Mouse (Mus musculus) R1 (cell line): ENCODE data around the gene Ufsp2.
A peak's percentile ranks its signal among the peaks of the same experiment; 100 is the strongest.

ENCODE experiments used
- DNase-seq: peaks from one replicate; pipeline ENCODE4 v3.0.0-alpha.2; 2018; ENCODE audit warnings: low read depth, low spot score

Gene Ufsp2

GRCm38 (mm10) chr8:45975126-45975836 is at the start of gene Ufsp2, which contains the start of gene 1700029J07Rik:
TSS of gene Ufsp2 (plus strand) at chr8:45975528.
TSS of gene 1700029J07Rik (minus strand) at chr8:45975252.
- DNase-seq, result peak; percentile 95

DNA sequence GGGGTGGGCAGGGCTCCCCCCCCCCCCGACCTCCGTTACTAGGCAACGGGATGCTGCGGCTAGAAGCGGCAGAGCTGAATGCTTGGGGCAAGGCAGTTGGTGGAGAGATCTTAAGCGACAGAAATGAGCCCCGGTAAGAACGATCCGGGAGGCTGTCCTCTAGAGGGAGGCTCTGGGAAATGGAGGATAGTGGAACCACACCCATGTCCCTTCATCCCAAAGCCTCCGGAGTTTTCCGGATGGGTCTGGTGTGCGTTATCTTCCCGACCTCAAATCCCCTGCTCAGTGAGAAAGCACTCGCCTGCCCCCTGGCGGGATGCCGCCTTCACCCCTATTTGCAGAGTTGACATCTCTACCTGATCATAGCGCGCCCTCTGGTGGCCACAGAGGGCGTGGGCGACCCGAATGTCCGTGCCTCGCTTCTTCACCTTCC is 40.7 kb upstream of the Ufsp2 start, which contains the start of gene Ccdc110:
TSS of gene Ccdc110 (plus strand) at position 38 of the 433 bp plus-strand sequence.
- peak; percentile 92 for DNase-seq

DNA sequence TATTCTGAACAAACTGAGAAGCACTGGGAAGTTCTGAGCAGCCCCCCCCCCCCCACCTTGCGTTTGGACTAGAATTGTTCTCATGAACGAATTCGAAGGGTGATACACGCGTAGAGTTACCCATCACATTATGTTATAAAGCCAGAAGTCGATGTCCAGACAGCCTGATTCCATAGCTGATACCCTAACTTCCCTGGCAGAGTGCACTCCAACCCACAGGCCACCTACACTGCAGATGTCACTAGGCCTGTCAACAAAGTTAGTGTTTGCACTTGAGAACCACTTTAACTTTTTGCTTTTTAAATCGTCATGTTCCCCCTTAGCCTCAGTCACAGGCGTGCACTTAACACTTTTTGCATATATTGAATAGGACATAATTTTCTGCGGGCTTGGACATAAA is 38.3 kb upstream of the Ufsp2 start:
- DNase-seq, result no peak

DNA sequence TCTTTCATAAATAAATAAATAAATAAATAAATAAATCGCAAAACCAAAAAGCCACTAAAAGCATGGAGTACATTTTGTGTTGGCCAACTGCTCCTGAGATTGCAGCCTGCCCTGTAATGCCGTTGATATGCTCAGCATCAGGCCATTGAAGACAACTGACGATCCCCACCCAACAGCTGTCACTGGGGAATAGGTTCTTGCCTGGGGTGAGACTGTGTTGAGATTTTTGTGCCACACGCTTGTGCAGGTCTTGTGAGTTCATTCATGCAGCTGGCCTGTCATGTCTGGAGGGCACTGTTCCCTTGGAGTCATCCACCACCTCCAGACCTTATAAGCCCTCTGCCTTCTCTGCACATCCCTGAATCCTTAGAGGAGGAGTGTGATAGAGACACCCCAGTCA is 29.0 kb upstream of the Ufsp2 start:
- no peak for DNase-seq

- peak; percentile 39 for DNase-seq
Measured at GRCm38 (mm10) chr8:45950622-45951021, 24.7 kb upstream of the Ufsp2 start.

GRCm38 (mm10) chr8:45970894-45971293 is 4.4 kb upstream of the Ufsp2 start:
- DNase-seq, result peak; percentile 75

- DNase-seq, result no peak
Measured at GRCm38 (mm10) chr8:45973988-45974505, 1.3 kb upstream of the Ufsp2 start.

- DNase-seq, result no peak
Measured at GRCm38 (mm10) chr8:45975837-45976468, 625 bp downstream of the Ufsp2 start.

- no peak for DNase-seq
Measured at GRCm38 (mm10) chr8:45986665-45987064, 11.3 kb downstream of the Ufsp2 start.

GRCm38 (mm10) chr8:45988189-45988588 is 12.9 kb downstream of the Ufsp2 start:
- no peak for DNase-seq

DNA sequence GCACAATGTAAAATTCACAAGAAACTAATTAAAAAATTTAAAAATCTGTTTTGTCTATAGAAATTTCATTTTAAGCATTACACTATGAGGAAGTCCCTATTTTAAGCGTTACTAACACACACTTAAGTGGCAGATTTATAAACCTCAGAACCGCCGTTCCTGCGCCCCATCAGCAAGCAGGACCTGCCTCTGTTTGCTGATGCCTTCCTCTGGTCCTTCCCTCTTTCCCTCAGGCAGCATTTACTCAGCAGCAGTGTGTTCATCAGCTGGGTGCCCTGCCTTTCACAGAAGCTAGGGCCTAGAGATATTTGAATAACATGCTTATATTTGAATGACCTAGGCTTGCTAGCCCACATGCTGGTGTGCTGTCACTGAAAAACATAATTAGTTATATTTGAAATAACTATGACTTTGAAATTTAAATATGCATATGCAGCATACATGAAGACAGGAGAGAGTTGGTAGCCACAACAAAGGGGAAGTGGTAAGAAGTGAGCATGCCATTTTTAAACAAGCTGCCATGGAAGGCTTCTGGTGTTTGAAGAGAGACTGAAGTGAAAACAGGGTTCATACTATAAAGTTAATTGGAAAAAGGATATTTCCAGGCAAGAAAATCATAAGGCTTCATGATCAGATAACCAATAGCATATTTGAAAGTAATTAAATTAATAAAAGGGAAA is 15.4 kb downstream of the Ufsp2 start:
- DNase-seq, result no peak

DNA sequence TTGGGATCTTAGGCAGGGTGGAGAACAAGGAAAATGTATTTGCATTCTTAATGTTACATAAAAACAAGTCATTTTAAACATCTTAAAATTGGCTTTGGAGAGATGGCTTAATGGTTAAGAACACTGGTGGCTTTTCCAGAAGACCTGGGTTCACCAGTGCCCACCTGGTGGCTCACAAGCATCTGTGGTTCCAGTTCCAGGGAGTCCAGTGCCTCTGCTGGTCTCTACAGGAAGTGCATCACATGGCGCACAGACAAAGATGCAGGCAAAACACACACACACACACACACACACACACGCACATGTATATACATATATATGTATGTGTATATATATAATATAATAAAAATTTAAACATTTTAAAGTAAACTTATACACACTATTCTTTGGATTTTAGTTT is 18.8 kb downstream of the Ufsp2 start:
- DNase-seq, result peak; percentile 74

- no peak for DNase-seq
Measured at GRCm38 (mm10) chr8:45995576-45995975, 20.2 kb downstream of the Ufsp2 start.

DNA sequence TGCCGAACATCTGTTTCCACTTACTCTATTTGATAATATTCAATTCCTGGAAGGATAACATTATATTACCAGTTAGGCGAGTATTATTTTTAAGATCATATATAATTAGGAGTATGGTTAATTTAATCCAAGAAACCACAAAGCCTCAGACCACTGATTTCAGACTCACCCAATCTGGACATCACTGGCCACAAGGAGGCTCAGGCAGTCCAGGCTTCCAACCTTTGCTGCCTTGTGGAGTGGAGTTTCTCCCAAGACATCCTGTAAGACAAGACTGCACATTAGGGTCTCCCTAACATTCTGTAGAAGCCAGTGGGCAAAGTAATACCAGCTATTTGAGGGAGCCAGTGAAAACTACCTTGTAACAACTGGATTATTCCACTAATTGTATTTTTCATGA is 22.9 kb downstream of the Ufsp2 start:
- no peak for DNase-seq

DNA sequence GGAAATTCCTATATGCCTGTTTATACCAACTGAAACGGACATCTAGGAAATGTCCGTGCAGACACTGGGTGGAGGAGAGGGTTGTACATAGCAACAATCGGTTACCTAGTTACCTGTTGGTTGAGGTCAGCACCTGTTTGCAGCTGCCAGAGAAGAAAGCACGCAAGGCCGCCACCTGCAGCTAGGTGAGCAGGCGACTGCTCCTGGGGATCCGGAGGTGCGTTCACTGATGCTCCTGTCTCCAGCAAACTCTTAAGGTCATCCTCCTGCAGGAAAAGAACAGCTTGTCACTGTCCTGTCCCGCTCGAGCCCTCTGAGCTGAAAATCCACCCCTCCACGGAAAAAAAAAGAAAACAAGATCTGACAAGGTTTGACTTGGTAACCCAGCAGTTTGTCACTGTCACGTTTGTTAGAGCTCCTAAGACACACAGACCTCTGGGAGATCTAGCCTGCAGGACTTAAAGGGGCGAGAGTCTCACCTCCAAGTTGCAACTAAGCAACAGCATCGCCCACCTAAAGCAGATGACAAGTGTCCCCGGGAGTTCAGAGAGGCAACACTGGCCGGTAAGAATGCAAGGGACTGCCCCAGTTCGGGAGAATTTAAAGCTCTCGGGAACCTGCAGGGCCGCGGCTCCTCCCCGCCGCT is 23.9 kb downstream of the Ufsp2 start, which contains the start of gene Lrp2bp:
TSS of gene Lrp2bp (plus strand) at position 166 of the 646 bp plus-strand sequence.
- peak; percentile 50 for DNase-seq

- DNase-seq, result peak; percentile 97
Measured at GRCm38 (mm10) chr8:45999784-46000705, 24.7 kb downstream of the Ufsp2 start.

DNA sequence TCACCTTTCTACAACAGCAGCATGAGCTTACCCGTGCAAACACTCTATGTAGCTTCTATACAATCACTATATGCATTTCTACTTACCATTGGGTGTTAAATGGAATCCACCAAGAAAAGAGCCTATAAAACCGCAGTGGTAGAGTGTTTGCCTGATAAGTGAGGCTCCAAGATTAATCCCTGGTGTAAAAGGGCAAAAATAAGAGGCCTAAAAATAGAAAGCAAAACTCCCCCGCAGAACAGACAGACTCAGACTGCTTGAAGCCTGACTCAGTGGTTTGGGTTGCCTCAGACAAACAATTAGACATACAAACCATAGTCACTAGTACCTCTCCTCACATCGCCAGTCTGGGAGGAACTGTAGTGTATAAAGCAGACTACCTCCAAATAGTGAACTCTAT is 30.3 kb downstream of the Ufsp2 start, which contains the start of gene Ankrd37:
TSS of gene Ankrd37 (minus strand) at position 112 of the 400 bp plus-strand sequence.
- no peak for DNase-seq

- DNase-seq, result no peak
Measured at GRCm38 (mm10) chr8:46007050-46007672, 31.8 kb downstream of the Ufsp2 start.

DNA sequence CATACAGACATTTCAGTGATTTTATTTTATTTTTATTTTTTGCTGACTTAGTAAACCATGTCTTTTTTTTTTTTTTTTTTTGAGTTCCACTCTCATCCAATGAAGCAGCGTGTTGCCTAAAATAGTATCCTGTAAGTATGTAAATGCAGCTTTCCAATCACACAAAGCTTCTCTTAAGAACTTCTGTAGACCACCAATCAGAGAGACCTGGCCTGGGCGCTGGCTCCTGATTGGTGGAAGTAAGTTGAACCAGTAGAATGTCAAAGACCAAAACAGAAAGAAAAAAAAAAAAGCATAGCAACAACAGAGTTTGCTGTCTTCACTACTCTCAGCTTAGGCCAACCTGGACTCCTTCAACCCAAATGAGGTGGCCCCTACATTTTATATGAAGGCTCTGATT is 35.0 kb downstream of the Ufsp2 start:
- DNase-seq, result peak; percentile 44
